Mouse (Mus musculus): ENCODE results near the gene Kif18b. TPM values are rescaled to one million over a fixed set of nuclear protein-coding genes. Genes with fewer than 3 reads are reported as not detected.

The Kif18b gene
- polyA plus RNA-seq, 1 experiment: 18.4 TPM

- no peak overlapping the region for H3ac ChIP-seq (ENCODE audit: control insufficient read depth, insufficient read length)
- H3K4me2 ChIP-seq (ENCODE audit: low read depth): no peak overlapping the region
- no peaks in the 10 kb centered on the region for H3K27me3 ChIP-seq (ENCODE audit: control insufficient read depth, insufficient read depth, insufficient read length)
- H3K79me2 ChIP-seq (ENCODE audit: control insufficient read depth, insufficient read depth): no peaks in the 10 kb centered on the region
- H3K36me3 ChIP-seq (ENCODE audit: control insufficient read depth, insufficient read depth): peaks cover 68% of the 10 kb centered on the region
- no peak overlapping the region for H3K4me3 ChIP-seq
- no peak for TF ChIP-seq MYOD1 (IDR thresholded peaks at IDR 0.05; ENCODE audit: control insufficient read depth in 1 of 3, insufficient read length in 2 of 3, low read depth in 2 of 3)
- TF ChIP-seq CEBPB (IDR thresholded peaks at IDR 0.05; ENCODE audit: insufficient read depth, poor library complexity, severe bottlenecking): no peak
- no peak for TF ChIP-seq MYOG (IDR thresholded peaks at IDR 0.05; ENCODE audit: control insufficient read depth in 1 of 3, insufficient read depth in 1 of 3, insufficient read length in 2 of 3, low read depth in 2 of 3)
- no peak for TF ChIP-seq POLR2A (IDR thresholded peaks at IDR 0.05; ENCODE audit: insufficient read length, low read depth)
- TF ChIP-seq E2F4 (IDR thresholded peaks at IDR 0.05; ENCODE audit: insufficient read depth): no peak
These were observed 65.0 kb downstream of the Kif18b start for GRCm38 (mm10) chr11:102859933-102860332.

GRCm38 (mm10) chr11:102858951-102859350 lies 66.0 kb downstream of the Kif18b start:
- H3K4me3 ChIP-seq: no peak overlapping the region
- TF ChIP-seq CEBPB (IDR thresholded peaks at IDR 0.05; ENCODE audit: insufficient read depth, poor library complexity, severe bottlenecking): no peak
- no peak for TF ChIP-seq MAX (IDR thresholded peaks at IDR 0.05; ENCODE audit: low read depth)
- no peak for TF ChIP-seq POLR2AphosphoS2 (IDR thresholded peaks at IDR 0.05; ENCODE audit: insufficient read length, low read depth)
- H3K27me3 ChIP-seq (ENCODE audit: control insufficient read depth, insufficient read depth, insufficient read length): no peaks in the 10 kb centered on the region
- no peak overlapping the region for H3K4me2 ChIP-seq (ENCODE audit: low read depth)
- H3ac ChIP-seq (ENCODE audit: control insufficient read depth, insufficient read length): no peak overlapping the region
- H3K79me2 ChIP-seq (ENCODE audit: control insufficient read depth, insufficient read depth): no peaks in the 10 kb centered on the region
- H3K36me3 ChIP-seq (ENCODE audit: control insufficient read depth, insufficient read depth): peaks cover 69% of the 10 kb centered on the region

GRCm38 (mm10) chr11:102855941-102856340 lies 69.0 kb downstream of the Kif18b start:
- H3K27me3 ChIP-seq (ENCODE audit: control insufficient read depth, insufficient read depth, insufficient read length): no peaks in the 10 kb centered on the region
- H3K4me2 ChIP-seq (ENCODE audit: low read depth): no peak overlapping the region

More at GRCm38 (mm10) chr11:102855941-102856340, 69.0 kb downstream of the Kif18b start:
- Histone ChIP-seq H3K36me3 (ENCODE audit: control insufficient read depth, insufficient read depth) (peaks cover 57% of the 10 kb centered on the region), H3K79me2 (ENCODE audit: control insufficient read depth, insufficient read depth) (no peaks in the 10 kb centered on the region), H3K4me3 (no peak overlapping the region), H3ac (ENCODE audit: control insufficient read depth, insufficient read length) (no peak overlapping the region)
- TF ChIP-seq REST (IDR thresholded peaks at IDR 0.05; ENCODE audit: insufficient read depth, insufficient read length) (no peak), USF1 (IDR thresholded peaks at IDR 0.05; ENCODE audit: low read depth) (no peak), E2F4 (IDR thresholded peaks at IDR 0.05; ENCODE audit: insufficient read depth) (no peak), POLR2AphosphoS2 (IDR thresholded peaks at IDR 0.05; ENCODE audit: insufficient read length, low read depth) (no peak), TCF12 (IDR thresholded peaks at IDR 0.05; ENCODE audit: insufficient read depth, poor library complexity, severe bottlenecking) (no peak), MYOG (IDR thresholded peaks at IDR 0.05; ENCODE audit: control insufficient read depth in 1 of 3, insufficient read depth in 1 of 3, insufficient read length in 2 of 3, low read depth in 2 of 3) (no peak), MYOD1 (IDR thresholded peaks at IDR 0.05; ENCODE audit: control insufficient read depth in 1 of 3, insufficient read length in 2 of 3, low read depth in 2 of 3) (no peak), POLR2A (IDR thresholded peaks at IDR 0.05; ENCODE audit: insufficient read length, low read depth) (no peak)

Other genes with a start within 250 kb of the Kif18b start
- gene Ccdc43, start 227.3 kb downstream of the Kif18b start, polyA plus RNA-seq (2012; fragmentation: generic; extraction: Trizol): 26.8 TPM
- gene Adam11, start 163.7 kb downstream of the Kif18b start, polyA plus RNA-seq (2012; fragmentation: generic; extraction: Trizol): 0.19 TPM
- gene Gjc1, start 105.4 kb downstream of the Kif18b start, polyA plus RNA-seq (2012; fragmentation: generic; extraction: Trizol): 10.3 TPM
- gene Higd1b, start 89.3 kb downstream of the Kif18b start, polyA plus RNA-seq (2012; fragmentation: generic; extraction: Trizol): not detected
- gene Eftud2, start 44.1 kb downstream of the Kif18b start, polyA plus RNA-seq (2012; fragmentation: generic; extraction: Trizol): 104 TPM
- 1.4 TPM for gene Ccdc103, start 43.9 kb downstream of the Kif18b start, polyA plus RNA-seq (2012; fragmentation: generic; extraction: Trizol)
- not detected for gene Fam187a, start 40.0 kb downstream of the Kif18b start, polyA plus RNA-seq (2012; fragmentation: generic; extraction: Trizol)
- gene Gfap, start 24.2 kb downstream of the Kif18b start, polyA plus RNA-seq (2012; fragmentation: generic; extraction: Trizol): 0.16 TPM
- 0.74 TPM for gene C1ql1, start 21.6 kb upstream of the Kif18b start, polyA plus RNA-seq (2012; fragmentation: generic; extraction: Trizol)
- 77.1 TPM for gene Nmt1, start 103.1 kb upstream of the Kif18b start, polyA plus RNA-seq (2012; fragmentation: generic; extraction: Trizol)
- gene Dcakd, start 103.2 kb upstream of the Kif18b start, polyA plus RNA-seq (2012; fragmentation: generic; extraction: Trizol): 199 TPM
- 20.6 TPM for gene Plcd3, start 176.5 kb upstream of the Kif18b start, polyA plus RNA-seq (2012; fragmentation: generic; extraction: Trizol)
- 55.2 TPM for gene Acbd4, start 176.6 kb upstream of the Kif18b start, polyA plus RNA-seq (2012; fragmentation: generic; extraction: Trizol)
- 18.7 TPM for gene Hexim1, start 191.1 kb upstream of the Kif18b start, polyA plus RNA-seq (2012; fragmentation: generic; extraction: Trizol)
- 8.8 TPM for gene Hexim2, start 207.3 kb upstream of the Kif18b start, polyA plus RNA-seq (2012; fragmentation: generic; extraction: Trizol)
- gene Fmnl1, start 246.0 kb upstream of the Kif18b start, polyA plus RNA-seq (2012; fragmentation: generic; extraction: Trizol): 15.6 TPM